Mouse (Mus musculus): ENCODE measurements around the gene Mob3b.

DNA sequence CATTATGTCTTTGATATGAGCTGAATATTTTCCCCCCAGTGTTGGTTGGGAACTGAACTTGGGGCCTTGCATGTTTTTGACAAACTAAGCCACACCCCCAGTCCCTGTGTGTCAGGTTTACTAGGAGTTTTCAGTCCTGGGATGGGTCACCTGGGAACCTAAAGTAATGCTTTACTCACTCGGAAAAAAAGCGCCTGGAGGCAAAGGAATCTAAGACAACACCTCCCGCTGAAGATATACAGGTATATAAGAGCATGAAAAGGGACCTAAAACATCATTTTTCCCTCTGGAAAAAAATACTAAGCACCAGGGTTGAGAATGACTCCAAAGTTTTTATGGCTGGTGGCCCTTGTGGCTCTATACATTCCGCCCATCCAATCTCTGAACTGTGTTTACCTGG lies 5.5 kb downstream of the Mob3b start, which contains the start of gene Ifnk:
- TF ChIP-seq CTCF (IDR thresholded peaks at IDR 0.05; ENCODE audit: low read depth, low read length) (no peak), POLR2A (IDR thresholded peaks at IDR 0.05; ENCODE audit: extremely low read depth, insufficient read depth, low read length) (no peak)

All from liver, adult 2 months (tissue).